Mouse (Mus musculus) neural tube, embryonic 15.5 days (tissue): ENCODE measurements around the gene Lrrc25. TPM values are rescaled to one million over a fixed set of nuclear protein-coding genes. Genes with fewer than 3 reads are reported as not detected.

ENCODE experiments used
- ATAC-seq: fragments of 200-750 bp; cut with Nextera tagmentation; 2 replicates; pipeline ENCODE4 v1.8.0; 2017; ENCODE audit warnings: mild to moderate bottlenecking, moderate TSS enrichment, moderate library complexity; ENCODE audit not compliant: low FRiP score
- H3K27ac ChIP-seq: fragments of 300-500 bp; sonication (generic); replicated peaks from 2 replicates; pipeline ENCODE4 v1.5.1; 2015; ENCODE audit warnings: mild to moderate bottlenecking, inconsistent platforms
- H3K27me3 ChIP-seq: fragments of 300-500 bp; sonication (generic); replicated peaks from 2 replicates; pipeline ENCODE4 v1.6.1; 2015; ENCODE audit warnings: inconsistent platforms
- H3K36me3 ChIP-seq: fragments of 300-500 bp; sonication (generic); 2 replicates; pipeline ENCODE4 v1.6.1; 2015; ENCODE audit warnings: inconsistent platforms
- H3K4me1 ChIP-seq: fragments of 300-500 bp; sonication (generic); 2 replicates; pipeline ENCODE4 v1.6.1; 2015; ENCODE audit warnings: inconsistent platforms
- H3K4me2 ChIP-seq: fragments of 300-500 bp; sonication (generic); 2 replicates; pipeline ENCODE4 v1.6.1; 2015; ENCODE audit warnings: inconsistent platforms, mild to moderate bottlenecking, moderate library complexity
- H3K4me3 ChIP-seq: fragments of 300-500 bp; sonication (generic); replicated peaks from 2 replicates; pipeline ENCODE4 v1.5.1; 2015; ENCODE audit warnings: mild to moderate bottlenecking, inconsistent platforms
- H3K9ac ChIP-seq: fragments of 300-500 bp; sonication (generic); replicated peaks from 2 replicates; pipeline ENCODE4 v1.6.1; 2015; ENCODE audit warnings: mild to moderate bottlenecking, inconsistent platforms
- H3K9me3 ChIP-seq: fragments of 300-500 bp; sonication (generic); replicated peaks from 2 replicates; pipeline ENCODE4 v1.6.1; 2016; ENCODE audit warnings: inconsistent platforms
- WGBS: fragments of 180-500 bp; shearing (Covaris S2); methylation state at CpG from one replicate; pipeline ENCODE4 v1.1.7; 2015; ENCODE audit warnings: mixed read lengths; 5-methylcytosine and 5-hydroxymethylcytosine counted together
- polyA plus RNA-seq: library from polyadenylated mRNA; unstranded; fragments of >200 nt; fragmentation: Nextera tagmentation; extraction: Ambion mirVana; gene quantifications from 2 replicates; pipeline ENCODE4 v1.2.1, GENCODE M21; 2015

Gene Lrrc25
- polyA plus RNA-seq, 1 experiment from 2014 or later = 2.6 TPM

DNA sequence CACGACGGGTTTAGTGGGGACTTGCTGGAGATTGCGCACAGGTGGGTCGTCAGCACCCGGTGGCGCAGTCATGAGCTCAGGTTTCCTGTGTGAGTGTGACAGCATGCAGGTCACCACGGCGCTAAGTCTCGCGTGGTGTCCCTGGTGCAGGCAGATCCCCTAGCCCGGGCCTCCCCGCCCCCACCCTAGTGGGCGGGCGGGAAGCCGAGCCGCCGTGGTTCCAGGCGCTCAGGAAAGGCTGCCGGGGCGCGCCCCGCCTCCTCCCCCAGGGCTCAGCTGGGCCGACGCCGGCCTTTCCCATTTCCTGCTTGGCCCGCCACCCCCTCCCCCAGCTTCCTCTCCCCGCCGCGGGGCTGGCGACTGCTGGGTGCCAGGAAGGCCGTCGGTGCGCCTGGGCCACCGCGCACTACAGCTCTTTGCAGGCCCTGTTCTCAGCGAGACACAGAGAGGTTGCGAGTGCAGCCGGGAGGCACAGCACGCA is 6.5 kb upstream of the Lrrc25 start:
- WGBS = 2% methylated on average over 39 of the region's 39 CpGs
- H3K27ac ChIP-seq = peak overlapping the region; percentile 88
- H3K9me3 ChIP-seq = no peaks in the 10 kb centered on the region
- no peaks in the 10 kb centered on the region for H3K27me3 ChIP-seq
- peak; percentile 47 for ATAC-seq
- H3K9ac ChIP-seq = peak overlapping the region; percentile 38
- no peaks in the 10 kb centered on the region for H3K36me3 ChIP-seq
- H3K4me3 ChIP-seq = peak overlapping the region; percentile 89
- H3K4me1 ChIP-seq = peaks cover 73% of the 10 kb centered on the region
- H3K4me2 ChIP-seq = peak overlapping the region; percentile 74

DNA sequence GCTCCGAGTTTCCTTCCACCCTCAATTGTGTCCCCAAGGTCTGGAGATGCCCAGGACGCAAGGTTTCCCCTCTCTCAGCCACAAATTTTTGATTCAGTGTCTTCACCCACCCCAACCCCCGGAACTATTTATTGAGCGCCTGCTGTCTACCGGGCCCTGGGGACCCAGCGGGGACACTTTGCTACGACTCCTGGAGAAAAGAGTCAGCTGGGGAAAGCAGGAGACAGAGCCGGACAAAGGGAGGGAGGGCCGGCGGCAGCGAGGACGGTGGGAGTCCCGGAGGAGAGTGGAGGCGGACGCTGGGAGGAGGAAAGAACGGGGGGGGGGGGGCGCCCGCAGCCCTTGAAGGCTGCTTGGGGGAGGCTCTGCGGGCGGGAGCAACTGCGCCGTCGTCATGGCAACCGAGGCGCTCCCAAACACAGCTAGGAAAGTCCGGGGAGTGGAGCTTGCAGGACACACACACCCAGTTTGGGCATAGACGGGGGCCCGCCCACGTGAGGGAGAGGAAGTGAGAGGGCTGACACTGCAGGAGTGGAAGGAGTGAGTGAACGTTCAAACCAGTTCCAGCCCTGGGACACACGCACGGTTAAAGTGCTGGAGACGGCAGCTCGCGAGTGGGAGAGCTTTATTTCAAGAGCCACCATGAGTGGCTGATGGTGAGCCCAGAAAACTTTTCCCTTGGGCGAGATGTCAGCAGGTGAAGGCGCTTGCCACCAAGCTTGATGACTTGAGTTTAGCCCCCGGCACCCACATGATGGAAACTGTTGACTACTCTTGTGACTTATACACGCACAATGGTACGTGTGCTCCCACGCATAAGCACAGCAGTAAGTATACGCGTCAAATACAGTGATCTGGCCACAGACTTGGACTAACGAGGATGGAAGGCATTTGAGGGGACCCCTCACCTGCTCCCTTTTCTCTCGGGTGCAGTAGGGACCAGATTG is 5.8 kb upstream of the Lrrc25 start:
- peak overlapping the region; percentile 89 for H3K4me3 ChIP-seq
- no peaks in the 10 kb centered on the region for H3K36me3 ChIP-seq
- H3K9ac ChIP-seq = peak overlapping the region; percentile 38
- peak overlapping the region; percentile 88 for H3K27ac ChIP-seq
- no peaks in the 10 kb centered on the region for H3K27me3 ChIP-seq
- H3K4me1 ChIP-seq = peaks cover 66% of the 10 kb centered on the region
- ATAC-seq = peak; percentile 15; the same call in 1 of the 2 replicates
- H3K4me2 ChIP-seq = peak overlapping the region; percentile 74
- 1% methylated on average over 43 of the region's 45 CpGs for WGBS
- no peaks in the 10 kb centered on the region for H3K9me3 ChIP-seq

DNA sequence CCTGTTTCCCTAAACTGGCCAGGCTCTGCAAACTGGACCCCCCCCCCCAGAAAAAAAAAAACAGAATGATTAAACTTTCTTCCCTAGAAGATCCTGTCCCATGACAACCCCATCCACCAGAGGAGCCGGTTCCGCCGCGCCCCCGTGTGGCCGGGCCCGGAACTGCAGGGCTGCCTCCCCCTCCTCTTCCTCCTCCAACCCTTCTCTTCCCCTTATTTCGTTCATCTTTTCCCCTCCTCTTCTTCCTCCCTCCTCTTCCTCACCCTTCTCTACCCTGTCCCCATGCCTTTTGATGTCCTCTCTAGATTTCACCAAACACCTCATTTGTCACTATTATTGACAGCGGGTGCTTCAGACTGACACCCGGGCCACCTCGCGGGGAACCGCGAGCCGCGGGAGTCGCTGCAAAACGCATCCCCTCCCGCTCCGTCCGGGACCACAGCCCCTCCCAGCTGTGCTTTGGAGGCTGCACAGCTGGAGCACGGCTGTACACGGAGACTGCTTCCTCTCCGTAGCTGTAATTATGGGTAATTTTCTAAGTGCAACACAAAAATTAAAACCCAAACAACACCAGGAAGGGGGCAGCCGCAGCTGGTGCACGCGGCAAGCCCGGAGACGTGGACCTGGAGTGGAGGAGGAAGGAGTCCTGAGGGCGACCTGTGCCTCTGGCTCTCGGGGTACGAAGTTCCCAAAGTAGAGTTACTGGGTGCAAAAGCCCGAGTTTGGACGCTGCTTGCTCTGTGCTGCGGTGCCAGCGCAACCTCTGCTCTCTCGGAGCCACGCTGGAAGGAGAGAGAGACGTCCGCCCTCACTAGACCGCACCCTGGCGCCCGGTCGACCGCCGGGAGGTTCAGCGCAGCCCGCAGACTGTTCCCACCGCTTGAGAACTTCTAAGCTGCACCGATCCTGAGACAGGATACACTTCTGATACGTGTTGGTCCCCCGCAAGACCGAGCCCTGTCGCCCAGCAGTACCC is 4.9 kb upstream of the Lrrc25 start:
- Histone ChIP-seq H3K4me1 (peaks cover 59% of the 10 kb centered on the region), H3K4me2 (peak overlapping the region; percentile 74), H3K36me3 (no peaks in the 10 kb centered on the region), H3K27me3 (no peaks in the 10 kb centered on the region), H3K27ac (peak overlapping the region; percentile 88), H3K9ac (peak overlapping the region; percentile 29), H3K4me3 (peak overlapping the region; percentile 89), H3K9me3 (no peaks in the 10 kb centered on the region)
- no peak for ATAC-seq
- WGBS = under 1% methylated on average over 54 of the region's 54 CpGs

DNA sequence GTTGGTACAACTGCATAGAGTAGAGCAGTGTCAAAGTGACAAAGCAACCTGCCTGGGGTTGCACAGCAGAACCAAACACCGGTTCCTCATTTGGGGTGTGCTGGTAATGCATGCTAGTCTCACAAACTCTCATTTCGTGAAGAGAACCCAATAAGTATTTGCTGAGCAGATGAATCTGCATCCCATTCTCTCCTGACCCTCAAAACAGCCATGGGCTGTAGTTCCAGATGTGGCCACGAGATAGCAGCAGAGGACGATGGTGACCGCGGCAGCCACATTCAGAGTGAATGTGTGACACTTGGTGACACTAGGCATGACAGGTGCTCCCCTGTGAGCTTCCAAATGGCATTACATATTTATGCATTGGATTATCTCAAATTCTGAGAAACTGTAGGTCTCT is 4.1 kb upstream of the Lrrc25 start:
- Histone ChIP-seq H3K9ac (peak overlapping the region; percentile 29), H3K4me3 (peak overlapping the region; percentile 89), H3K9me3 (no peaks in the 10 kb centered on the region), H3K36me3 (no peaks in the 10 kb centered on the region), H3K4me2 (peak overlapping the region; percentile 74), H3K4me1 (peaks cover 51% of the 10 kb centered on the region), H3K27me3 (no peaks in the 10 kb centered on the region), H3K27ac (peak overlapping the region; percentile 88)
- no peak for ATAC-seq
- under 1% methylated on average over 6 of the region's 6 CpGs for WGBS

DNA sequence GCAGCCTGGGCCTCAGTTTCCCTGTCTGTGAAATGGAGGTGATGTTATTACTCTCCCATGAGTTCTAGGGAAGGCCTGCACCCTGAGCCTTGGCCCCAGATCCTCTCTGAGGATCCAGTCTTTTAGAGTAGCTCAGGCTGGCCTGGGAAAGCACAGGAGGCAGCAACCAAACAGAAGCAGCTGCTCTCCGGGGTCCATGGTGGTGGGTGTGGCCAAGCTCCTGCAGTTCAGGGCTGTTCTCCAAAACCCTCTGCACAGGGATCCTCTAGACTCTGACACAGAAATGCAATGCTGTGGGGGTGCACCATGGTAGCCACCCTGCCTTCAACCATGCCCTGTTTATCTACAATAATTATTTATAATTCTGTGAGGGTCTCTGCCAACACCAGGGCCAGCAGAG is 2.2 kb upstream of the Lrrc25 start:
- no peak overlapping the region for H3K9ac ChIP-seq

DNA sequence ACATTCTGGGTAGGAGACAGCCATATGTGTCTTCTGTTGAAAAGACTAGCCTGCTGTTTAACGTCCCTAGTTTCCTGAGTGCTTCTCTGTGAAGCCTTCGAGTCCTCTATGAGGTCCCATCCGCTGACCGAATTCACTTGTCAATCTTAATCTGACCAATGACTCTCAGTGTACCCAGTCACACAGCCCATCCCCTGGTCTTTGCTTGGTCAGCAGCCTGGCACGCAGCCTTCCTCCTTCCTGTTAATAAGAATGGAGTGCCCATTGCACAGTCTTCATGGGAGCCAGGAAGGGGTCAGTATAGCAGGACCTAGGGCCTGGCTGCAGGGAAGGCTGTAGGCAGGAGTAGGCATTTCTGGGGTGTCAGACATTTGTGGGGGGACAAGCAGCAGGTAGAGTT is 1.5 kb upstream of the Lrrc25 start:
- Histone ChIP-seq H3K27ac (no peak overlapping the region), H3K9me3 (no peaks in the 10 kb centered on the region), H3K36me3 (no peaks in the 10 kb centered on the region), H3K9ac (no peak overlapping the region), H3K4me1 (peaks cover 27% of the 10 kb centered on the region), H3K4me3 (no peak overlapping the region), H3K27me3 (no peaks in the 10 kb centered on the region), H3K4me2 (no peak overlapping the region)
- WGBS = 63% methylated on average over 5 of the region's 5 CpGs
- ATAC-seq = no peak

More for the DNA sequence above, 2.2 kb upstream of the Lrrc25 start:
- no peak overlapping the region for H3K27ac ChIP-seq
- peaks cover 34% of the 10 kb centered on the region for H3K4me1 ChIP-seq
- H3K9me3 ChIP-seq = no peaks in the 10 kb centered on the region
- H3K4me2 ChIP-seq = no peak overlapping the region
- no peaks in the 10 kb centered on the region for H3K36me3 ChIP-seq
- ATAC-seq = no peak
- no peak overlapping the region for H3K4me3 ChIP-seq
- 5% methylated on average over 1 of the region's 1 CpGs for WGBS
- no peaks in the 10 kb centered on the region for H3K27me3 ChIP-seq

DNA sequence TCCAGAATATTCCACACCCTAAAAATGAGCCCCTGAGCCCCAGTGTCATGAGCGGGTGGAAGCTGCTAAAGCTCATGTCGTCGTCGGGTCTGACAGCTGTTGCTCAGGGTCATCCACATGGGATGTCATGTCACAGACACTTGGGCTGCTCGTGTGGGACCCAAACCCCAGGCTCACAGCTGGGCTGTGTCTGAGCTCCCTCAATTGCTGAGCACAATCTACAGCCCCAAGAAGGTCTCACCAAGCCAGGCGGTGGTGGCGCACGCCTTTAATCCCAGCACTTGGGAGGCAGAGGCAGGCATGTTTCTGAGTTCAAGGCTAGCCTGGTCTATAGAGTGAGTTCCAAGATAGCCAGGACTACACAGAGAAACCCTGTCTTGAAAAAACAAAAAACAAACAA is 674 bp upstream of the Lrrc25 start:
- Histone ChIP-seq H3K4me1 (peaks cover 19% of the 10 kb centered on the region), H3K36me3 (no peaks in the 10 kb centered on the region), H3K27ac (no peak overlapping the region), H3K4me2 (no peak overlapping the region), H3K4me3 (no peak overlapping the region), H3K9me3 (no peaks in the 10 kb centered on the region), H3K27me3 (no peaks in the 10 kb centered on the region; the same call in 1 of the 2 replicates), H3K9ac (no peak overlapping the region)
- 92% methylated on average over 8 of the region's 8 CpGs for WGBS
- no peak for ATAC-seq

DNA sequence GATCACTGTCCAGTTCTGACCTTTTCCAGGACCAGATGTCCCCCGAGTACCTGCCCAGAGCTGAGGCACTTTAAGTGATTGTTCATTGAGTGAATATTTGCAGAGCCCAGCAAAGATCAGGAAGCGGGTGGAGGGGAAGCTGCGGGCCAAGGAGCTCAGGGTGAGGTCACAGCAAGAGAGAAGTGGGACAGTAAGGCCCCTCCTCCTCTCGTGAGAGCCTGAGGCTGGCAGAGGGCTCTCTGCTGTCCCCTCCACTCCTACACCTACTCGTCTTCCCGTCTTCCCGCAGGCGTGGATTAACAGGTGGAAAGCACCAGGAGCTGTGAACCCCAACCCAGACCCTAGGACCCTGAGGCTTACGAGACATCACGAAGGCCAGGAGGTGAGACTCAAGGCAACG is 690 bp downstream of the Lrrc25 start:
- no peaks in the 10 kb centered on the region; the same call in 1 of the 2 replicates for H3K27me3 ChIP-seq
- ATAC-seq = no peak
- H3K4me3 ChIP-seq = no peak overlapping the region
- H3K9me3 ChIP-seq = no peaks in the 10 kb centered on the region
- 65% methylated on average over 11 of the region's 11 CpGs for WGBS
- H3K4me2 ChIP-seq = no peak overlapping the region
- H3K9ac ChIP-seq = no peak overlapping the region
- H3K27ac ChIP-seq = no peak overlapping the region
- peaks cover 5% of the 10 kb centered on the region for H3K4me1 ChIP-seq
- no peaks in the 10 kb centered on the region for H3K36me3 ChIP-seq

DNA sequence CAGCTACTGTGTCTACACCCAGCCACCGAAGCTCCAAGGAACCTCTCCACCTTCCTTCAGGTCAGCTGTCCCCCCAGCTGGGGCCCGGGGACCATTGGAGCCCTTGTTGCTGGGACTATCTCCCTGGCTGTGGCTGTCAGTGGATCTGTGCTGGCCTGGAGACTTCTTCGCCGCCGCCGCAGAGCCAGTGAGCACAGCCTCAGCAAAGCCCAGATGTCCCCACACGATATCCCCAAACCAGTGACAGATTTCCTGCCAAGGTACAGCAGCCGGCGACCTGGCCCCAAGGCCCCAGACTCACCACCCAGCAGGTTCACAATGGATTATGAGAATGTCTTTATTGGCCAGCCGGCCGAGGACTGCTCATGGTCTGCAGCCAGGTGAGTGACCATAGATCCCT is 2.0 kb downstream of the Lrrc25 start:
- H3K9ac ChIP-seq = no peak overlapping the region

DNA sequence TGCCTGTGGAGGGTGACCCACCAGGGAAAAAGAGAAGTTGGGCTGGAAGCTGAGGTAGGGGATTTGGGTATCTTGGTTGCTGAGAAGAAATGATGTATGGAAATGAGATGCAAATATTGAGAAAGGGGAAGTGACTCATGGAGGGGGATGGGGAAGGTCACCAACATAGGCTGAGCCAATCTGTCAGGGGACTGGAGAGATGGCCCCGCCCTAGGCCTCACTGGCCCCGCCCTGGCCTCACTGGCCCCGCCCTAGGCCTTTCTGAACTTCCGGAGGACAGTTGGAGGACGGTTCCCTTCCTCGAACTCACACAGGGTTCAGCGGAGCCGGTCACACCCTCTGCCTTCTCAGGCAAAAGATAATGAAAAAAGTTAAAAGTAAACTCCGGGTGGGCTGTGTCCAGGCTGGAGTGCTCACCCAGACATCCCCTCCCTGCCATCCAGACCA is 3.0 kb downstream of the Lrrc25 start:
- Histone ChIP-seq H3K36me3 (no peaks in the 10 kb centered on the region), H3K4me1 (no peaks in the 10 kb centered on the region), H3K27ac (no peak overlapping the region), H3K27me3 (peaks cover 5% of the 10 kb centered on the region; the same call in 1 of the 2 replicates), H3K9me3 (no peaks in the 10 kb centered on the region), H3K9ac (no peak overlapping the region), H3K4me3 (no peak overlapping the region), H3K4me2 (no peak overlapping the region)
- ATAC-seq = no peak
- WGBS = 31% methylated on average over 9 of the region's 9 CpGs

More for the DNA sequence above, 2.0 kb downstream of the Lrrc25 start:
- H3K36me3 ChIP-seq = no peaks in the 10 kb centered on the region
- H3K4me1 ChIP-seq = no peaks in the 10 kb centered on the region
- H3K27ac ChIP-seq = no peak overlapping the region
- no peak overlapping the region for H3K4me2 ChIP-seq
- 83% methylated on average over 11 of the region's 11 CpGs for WGBS
- no peak for ATAC-seq
- H3K9me3 ChIP-seq = no peaks in the 10 kb centered on the region
- H3K27me3 ChIP-seq = peaks cover 4% of the 10 kb centered on the region; the same call in 1 of the 2 replicates
- H3K4me3 ChIP-seq = no peak overlapping the region

DNA sequence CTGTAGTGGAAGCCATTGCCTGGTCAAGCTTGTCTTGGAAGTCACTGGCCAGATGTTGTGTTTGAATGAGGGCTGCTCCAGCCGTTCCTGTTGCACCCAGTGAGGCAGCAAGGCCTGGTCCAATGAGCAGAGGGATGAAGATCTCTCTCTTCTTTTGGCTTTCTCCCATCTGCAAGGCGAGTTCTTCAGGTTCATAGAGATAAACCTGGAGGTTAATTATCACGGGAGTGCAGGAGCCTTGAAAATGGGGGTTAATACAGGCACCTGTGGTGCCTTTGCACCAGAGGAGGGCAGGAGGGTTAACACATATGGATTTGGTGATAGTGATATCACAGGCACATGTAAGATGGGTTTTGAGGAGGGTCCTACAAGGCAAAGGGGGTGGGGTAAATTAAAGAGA is 6.3 kb downstream of the Lrrc25 start:
- 63% methylated on average over 3 of the region's 3 CpGs for WGBS
- H3K9me3 ChIP-seq = no peaks in the 10 kb centered on the region
- H3K4me1 ChIP-seq = no peaks in the 10 kb centered on the region
- no peak for ATAC-seq
- no peak overlapping the region for H3K4me3 ChIP-seq
- H3K27me3 ChIP-seq = peaks cover 5% of the 10 kb centered on the region; the same call in 1 of the 2 replicates
- no peaks in the 10 kb centered on the region for H3K36me3 ChIP-seq
- H3K9ac ChIP-seq = no peak overlapping the region
- no peak overlapping the region for H3K4me2 ChIP-seq
- H3K27ac ChIP-seq = no peak overlapping the region
